Mouse (Mus musculus) neural tube, embryonic 10.5 days (tissue): ENCODE data around the gene Micu1.
A peak's percentile ranks its signal among the peaks of the same experiment; 100 is the strongest.
"Not testable (repeated sequence)": the region's sequence is repeated elsewhere in the genome, so short reads cannot be mapped to it uniquely, and the experiment has no call there.

Source experiments
- DNase-seq: peaks from one replicate; pipeline ENCODE4 v3.0.0-alpha.2; 2017; ENCODE audit warnings: low spot score; ENCODE audit errors: extremely low spot score

The Micu1 gene

DNA sequence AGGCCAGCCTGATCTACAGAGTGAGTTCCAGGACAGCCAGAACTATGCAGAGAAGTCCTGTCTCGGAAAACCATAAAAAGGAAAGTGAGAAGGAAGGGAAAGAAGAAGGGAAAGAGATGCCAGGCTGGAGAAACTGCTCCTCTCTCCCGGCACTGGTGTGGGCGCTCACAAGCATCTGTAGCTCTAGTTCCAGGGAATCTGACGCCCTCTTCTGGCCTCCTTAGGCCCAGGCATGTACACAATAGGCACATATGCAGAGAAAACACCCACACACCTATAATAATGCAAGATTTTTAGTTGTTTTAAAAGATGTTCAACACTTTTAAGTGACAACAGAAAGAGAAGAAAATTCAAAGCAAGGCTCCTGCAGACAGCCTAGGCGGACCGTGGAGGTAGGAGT lies 144.1 kb downstream of the Micu1 start:
- DNase-seq, result no peak

DNA sequence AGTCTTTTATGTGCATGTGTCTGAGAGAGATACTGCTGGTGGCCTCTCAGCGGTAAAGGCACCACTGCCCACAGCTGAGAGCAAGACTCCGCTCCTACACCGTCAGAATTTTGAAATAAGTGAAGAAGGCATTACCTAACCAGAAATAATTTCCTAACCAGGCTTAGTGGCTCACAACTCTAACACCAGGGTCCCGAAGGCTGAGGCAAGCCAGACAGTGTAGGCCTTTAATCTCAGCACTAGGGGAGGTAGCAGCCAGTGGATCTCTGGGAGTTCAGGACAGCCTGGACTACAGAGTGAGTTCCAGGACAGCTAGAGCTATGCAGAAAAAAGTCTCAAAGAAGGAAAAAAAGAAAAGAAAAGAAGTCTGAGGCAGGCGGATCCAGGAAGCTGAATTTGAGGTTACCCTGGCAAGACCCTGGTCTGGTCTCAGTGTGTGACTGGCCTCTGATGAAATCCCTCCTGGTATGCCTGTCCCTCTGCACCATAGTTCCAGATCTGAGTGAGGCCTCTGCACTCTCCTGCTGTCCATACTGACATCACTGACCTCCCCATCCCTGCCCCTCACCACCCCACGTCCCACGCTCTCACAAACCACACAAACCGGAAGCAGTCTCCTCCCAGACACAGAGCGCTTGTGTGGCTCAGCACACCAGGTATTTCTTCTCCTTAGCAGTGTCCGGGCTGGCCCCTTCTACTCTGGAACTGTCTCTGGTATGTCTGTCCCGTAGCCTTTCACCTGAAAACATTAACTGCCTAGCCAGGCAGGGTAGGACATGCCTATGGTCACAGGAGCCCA lies 146.0 kb downstream of the Micu1 start:
- no peak for DNase-seq

DNA sequence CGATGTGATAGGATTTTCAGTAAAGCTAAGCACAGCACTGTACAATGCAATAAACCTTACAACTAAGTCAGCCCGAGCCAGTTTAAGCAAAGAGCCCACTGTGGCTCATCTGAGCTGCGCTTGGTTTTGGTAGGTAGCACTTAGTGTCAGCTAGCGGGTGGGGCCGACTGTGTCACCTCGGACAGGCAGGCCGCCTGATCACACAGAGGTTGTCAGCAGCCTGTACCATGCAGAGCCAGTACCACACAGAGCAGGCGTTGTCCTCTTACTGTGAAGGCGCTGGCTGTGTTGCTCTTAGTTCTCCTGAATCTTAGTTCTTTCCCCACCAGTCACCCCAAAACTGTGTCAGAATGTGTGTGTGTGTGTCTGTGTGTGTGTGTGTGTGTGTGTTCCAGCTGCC lies 146.7 kb downstream of the Micu1 start:
- DNase-seq, result no peak

DNA sequence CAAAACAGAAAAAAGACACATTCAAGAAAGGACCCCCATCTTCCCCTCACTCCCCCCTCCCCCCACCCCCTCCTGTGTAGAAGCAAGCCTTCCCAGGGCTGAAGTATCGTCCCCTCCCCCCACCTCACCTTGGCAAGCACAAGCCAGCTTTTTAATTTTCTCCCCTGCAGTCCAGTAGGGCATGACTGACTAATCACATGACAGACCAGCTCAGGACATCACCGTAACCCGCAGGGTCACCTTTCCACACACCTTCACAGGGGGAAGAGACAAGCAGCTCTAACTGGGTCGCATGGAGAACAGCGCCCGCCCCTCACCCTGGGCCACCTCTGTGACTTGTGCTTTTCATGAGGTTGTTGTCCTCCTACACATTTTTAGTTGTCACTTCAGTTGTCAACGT lies 147.1 kb downstream of the Micu1 start:
- no peak for DNase-seq

DNA sequence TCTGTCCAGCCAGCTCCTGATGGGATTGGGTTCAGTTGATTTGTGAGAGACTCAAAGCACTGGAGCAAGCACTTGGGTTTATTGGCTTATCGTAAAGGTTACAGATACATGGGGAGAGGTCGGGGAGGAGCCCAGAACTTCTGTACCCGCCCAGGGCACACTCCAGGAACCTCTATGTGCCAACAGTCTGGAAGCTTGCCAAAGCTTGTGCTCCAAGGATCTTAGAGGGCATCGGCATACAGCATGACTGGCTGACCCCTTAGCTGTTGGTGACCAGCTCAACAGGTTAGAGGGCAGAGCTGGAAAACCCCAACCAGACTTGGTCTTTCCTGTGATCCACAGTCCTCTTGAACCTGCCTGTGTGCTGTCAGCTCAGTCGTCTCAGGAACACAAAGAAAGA lies 154.9 kb downstream of the Micu1 start:
- DNase-seq, result no peak

DNA sequence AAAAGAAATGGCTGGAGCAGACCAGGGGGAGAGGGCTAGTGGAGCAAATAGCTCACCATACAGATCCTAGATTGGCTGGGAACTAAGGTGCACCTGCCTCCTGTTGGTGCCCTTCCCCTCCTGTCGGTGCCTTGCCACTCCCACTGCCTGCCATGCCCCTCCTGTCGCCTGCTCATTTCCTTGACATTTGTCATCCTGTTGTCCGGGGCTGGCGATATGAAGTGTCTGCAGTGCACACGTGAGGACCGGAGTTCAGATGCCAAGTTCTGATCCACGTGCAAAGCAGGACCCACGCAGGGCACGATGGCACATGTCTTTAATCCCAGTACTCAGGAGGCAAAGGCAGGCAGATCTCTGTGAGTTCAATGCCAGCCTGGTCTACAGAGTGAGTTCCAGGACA lies 158.4 kb downstream of the Micu1 start:
- DNase-seq, result no peak

DNA sequence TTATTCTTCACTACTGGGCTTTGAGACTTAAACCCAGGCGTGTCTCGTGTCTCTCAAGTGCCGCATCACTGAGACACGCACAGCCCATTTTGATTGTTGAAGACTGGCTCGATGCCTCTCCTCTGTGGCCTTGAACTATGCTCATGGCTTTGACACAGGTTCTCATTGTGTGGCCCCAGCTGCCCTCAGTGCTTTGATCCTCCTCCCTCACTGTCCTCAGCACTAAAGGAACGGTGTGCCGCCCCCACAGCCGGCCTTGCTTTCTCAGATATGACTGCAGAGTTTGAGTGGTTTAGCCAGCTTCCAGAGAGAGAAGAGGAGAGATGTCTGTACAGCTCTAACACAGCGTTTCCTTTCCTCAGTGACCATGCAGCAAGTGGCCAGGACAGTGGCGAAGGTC lies 158.9 kb downstream of the Micu1 start:
- DNase-seq, result no peak

DNA sequence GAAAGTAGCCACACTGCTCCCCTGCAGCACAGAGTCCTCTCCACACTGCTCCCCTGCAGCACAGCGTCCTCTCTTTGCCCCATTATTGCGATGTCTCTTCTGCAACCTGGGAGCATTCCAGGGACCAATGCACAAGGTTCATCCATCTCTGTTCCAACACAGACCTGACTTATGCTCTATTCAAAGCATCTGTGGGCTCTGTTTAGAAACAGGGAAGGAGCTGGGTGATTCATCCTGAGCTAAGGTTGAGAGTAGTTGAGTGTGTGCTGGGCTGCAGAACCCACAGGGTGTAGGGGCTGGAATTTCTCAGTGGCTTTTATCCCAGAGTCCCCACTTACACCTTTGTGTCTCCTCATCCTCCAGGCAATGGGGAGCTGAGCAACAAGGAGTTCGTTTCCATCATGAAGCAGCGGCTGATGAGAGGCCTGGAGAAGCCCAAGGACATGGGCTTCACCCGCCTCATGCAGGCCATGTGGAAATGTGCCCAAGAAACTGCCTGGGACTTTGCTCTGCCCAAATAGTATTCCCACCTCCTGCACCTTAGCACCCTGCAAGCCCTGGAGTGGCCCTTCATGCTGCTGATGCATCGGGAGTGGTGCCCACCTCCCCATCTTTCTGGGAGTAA lies 160.7 kb downstream of the Micu1 start:
- no peak for DNase-seq

DNA sequence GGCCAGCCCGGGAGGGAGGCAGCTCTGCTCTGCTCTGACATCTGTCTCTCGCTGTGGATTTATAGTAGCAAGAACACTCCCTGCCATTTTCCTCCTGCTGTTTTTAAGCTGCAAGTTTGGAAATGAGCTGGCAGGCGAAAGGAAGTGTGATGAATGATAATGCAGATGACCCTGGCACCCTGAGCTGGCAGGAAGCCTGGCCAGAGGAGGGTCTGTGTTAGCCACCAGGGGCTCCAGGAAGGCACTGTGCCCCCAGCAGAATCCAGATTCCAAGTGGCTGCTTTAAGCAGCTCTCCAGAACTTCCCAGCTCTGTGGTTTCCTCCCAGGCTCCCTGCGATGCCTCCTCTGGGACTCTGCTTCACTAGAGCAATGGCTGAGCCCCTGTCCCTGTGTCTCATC lies 161.3 kb downstream of the Micu1 start:
- peak; percentile 36 for DNase-seq

DNA sequence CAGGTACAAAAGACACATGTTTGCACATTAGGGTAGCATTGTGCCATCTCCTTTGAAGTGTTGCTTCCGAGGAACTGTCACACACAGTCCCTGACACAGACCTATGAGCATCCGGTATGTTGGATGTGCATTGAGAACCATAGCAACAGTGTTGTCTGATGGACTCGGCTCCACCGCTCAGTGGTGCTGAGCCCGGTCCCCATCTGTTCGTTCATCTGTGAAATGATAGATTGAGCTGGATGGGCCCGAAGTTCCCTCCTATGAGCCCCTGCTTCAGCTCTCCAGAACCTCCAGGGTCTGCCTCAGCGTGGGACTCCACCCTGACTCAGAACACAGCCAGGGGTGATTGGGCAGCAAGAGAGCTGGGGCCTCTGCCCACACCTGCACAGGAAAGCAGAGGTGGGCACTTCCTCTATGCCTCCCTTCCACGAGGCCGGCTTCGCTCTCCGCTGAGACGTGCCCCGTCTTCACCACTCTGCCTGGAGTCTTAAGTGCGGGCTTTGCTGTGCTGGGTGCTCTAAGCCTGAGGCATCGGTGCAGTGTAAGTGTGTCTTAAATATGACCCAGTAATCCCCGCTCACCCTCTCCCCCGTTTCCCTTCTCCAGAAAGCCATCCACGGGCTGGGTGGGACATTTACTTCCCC lies 162.1 kb downstream of the Micu1 start:
- peak; percentile 21 for DNase-seq

DNA sequence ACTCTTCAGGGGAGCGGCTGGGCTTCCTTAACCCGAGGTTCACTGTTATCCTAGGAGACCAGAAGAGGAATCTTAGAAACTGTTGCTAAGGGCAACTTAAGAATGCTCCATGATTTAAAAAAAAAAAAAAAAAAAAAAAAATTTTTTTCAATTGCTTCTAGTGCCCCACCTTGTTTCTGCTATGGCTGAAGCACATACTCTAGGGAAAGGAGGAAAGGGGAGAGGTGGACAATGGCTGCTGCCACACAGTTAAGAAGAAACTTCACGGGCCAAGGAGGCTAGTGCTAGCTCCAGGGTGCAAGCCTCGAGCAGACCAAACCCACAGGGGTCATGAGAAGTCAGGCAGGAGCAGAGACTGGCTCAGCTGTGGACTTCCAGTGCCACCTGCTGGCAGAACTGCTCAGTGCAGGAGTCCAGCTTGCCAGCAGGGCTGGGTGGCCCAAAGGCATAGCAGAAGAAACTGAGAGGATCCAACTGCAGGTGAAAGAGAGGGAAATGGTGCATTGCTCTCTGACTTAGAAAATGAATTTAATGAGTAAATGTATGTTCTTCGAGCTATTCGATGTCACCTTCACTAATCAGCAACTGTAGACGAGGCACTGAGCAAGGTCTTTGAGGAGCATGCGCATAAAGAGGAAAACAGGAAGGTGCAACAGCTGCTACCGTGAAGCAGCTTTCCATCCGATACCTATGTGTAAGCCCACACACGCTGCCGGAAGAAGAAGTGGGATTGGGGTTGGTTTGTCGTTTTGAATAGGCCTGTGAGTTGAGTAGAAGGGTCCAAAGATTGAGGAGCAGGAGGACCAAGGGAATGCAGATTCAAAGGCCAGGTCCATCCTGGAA lies 162.8 kb downstream of the Micu1 start:
- DNase-seq, result peak; percentile 93

DNA sequence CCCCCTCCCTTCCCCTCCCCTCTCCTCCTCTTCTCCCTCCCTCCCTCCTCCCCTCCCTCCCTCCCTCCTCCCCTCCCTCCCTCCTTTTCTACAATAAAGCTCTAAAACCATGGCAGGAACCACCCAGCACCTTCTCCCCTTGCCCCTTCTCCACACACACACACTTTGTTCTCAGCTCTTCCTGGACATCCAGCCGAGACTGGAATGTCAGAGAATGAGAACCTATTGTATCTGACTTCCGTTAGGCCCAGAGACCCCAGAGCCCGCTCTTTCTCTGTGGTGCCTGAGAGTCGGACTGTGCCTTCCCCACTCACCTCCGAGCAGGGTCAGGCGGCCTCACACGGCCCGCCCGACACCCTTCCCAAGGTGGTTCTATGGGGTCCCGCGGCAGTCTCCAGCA lies 166.0 kb downstream of the Micu1 start:
- no peak for DNase-seq

DNA sequence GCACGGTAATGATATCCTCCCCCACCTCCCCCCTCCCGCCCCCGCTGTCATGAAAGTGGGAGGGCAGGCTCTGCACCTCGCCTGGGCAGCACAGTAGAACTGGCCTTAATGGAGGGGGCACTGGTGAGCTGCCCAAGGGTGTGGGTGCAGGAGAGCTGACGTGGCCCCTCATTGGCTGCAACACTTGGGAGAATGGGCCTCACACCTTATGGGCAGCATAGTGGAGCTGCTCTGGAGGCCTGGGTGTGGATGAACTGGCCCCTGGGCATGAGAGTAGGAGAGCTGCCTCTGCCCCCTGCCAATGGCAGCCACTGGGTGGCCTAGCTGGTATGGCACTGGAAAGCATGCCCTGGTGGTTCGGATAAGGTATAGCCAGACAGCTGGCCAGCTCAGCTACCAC lies 167.8 kb downstream of the Micu1 start:
- DNase-seq, result no peak

DNA sequence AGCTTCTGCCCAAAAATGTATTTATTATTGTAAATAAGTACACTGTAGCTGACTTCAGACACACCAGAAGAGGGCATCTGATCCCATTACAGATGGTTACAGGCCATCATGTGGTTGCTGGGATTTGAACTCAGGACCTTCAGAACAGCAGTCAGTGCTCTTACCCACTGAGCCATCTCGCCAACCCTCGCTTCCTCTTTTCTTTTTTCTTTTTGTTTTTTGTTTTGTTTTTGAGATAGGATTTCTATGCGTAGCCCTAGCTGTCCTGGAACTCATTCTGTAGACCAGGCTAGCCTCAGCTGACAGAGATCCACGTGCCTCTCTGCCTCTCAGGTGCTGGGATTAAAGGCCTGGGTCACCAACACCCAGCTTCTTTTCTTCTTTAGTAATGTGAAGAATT lies 170.4 kb downstream of the Micu1 start:
- DNase-seq, result not testable (repeated sequence)

DNA sequence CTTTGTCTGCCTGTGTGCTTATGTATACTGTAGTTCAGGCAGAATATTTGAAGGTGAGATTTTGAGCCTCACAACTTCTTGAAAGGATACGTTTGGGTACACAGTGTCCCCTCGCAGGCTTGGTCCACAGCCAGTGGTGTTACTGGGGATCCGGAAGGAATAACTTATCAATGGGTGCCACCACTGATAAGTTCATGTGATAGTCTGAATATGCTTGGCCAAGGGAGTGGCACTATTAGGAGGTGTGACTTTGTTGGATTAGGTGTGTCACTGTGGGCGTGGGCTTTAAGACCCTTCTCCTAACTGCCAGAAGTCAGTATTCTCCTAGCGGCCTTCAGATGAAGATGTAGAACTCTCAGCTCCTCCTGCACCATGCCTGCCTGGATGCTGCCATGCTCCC lies 170.9 kb downstream of the Micu1 start:
- DNase-seq, result no peak

DNA sequence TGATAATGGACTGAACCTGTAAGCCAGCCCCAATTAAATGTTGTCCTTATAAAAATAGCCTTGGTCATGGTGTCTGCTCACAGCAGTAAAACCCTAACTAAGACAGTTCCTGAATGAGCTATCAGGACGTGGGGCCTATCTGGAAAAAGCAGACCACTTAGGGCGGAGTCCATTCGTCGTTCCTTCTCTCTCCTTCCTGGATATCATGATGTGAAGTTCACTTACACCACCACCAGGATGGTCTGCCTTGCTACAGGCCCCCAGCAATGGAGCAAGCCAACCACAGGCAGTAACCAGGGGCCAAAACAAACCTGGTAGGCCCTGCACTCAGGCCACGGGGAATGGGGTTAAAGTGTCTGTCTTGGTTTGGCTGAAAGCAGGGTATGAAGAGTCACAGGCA lies 171.3 kb downstream of the Micu1 start:
- no peak for DNase-seq

DNA sequence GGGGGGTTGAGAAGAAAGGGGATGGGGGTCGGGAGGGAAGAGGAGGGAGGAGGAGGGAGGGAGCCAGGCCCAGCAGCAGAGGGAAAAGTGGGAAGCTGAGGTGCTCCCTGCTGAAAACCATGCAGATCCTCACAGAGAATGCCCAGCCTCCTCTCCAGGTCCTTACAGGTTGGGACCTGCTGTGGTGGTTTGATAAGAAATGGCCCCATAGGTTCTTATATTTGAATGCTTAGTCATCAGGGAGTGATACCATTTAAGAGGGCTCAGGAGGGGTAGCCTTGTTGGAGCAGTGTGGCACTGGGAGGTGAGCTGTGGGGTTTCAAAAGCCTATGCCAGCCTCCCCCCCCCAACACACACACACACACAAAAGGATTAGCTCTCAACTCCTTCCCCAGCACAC lies 173.1 kb downstream of the Micu1 start:
- DNase-seq, result no peak

DNA sequence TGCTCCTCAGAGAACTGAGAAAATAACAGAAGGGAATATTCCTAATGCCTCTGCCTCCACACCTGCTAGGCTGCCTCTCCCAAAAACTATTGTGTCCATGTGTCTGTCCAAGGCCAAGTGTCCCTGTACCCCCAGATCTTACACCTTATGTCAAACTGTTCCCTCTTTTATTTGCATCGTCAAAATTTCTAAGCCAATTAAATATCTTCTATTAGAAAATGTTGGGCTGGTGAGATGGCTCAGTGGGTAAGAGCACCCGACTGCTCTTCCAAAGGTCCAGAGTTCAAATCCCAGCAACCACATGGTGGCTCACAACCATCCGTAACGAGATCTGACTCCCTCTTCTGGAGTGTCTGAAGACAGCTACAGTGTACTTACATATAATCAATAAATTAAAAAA lies 174.4 kb downstream of the Micu1 start:
- DNase-seq, result not testable (repeated sequence)

DNA sequence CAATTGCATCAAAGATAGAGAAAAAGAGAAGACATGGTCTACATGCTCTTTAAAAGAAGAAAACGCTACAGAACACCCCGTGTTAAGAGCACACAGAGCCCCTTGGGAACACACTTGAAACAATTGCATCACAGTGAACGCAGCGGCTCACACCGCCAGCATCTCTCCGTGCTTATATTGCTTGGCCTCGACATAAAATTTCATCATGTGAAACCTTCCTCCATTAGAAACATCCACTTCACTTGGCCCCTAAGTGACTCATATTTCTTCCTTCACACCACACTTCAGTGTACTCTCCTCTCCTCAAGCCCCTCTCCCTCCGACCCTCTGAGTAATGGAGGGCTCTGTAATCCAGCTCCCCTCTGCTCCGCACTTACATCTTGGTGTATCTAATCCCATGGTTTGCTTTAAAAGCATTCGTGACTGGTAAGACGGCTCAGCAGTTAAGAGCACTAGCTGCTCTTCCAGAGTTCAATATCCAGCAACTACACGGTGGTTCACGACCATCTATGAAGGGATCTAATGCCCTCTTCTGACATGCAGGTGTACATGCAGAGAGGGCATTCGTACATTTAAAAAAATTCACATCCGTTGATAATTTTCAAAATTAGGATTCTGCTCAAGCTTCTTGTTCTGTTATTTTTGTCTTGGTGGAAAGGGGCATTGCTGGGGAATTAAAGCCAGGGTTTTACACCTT lies 175.3 kb downstream of the Micu1 start:
- DNase-seq, result no peak

DNA sequence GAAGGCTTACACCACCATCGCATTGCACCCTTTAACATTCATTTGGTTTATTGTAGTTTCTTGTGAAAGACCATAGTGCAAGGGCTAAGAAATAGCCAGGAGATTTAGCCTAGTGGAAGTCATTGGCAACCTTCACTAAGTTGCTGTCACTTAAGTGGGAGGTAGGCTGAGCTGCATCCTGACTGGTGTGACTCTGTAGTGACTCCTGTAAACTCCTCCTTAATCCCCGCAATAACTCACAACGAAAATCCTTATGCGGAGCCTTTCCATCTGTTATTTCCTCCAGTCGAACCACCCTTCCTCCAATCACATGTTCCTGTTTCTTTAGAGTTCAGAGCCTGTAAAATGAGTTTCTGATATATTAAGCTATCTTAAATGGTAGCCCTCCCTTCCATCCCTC lies 176.5 kb downstream of the Micu1 start:
- DNase-seq, result no peak
